Mouse (Mus musculus): ENCODE measurements around the gene Abca13. TPM values are rescaled to one million over a fixed set of nuclear protein-coding genes. Genes with fewer than 3 reads are reported as not detected.
A peak's percentile ranks its signal among the peaks of the same experiment; 100 is the strongest.

Abca13 gene
- polyA plus RNA-seq, 2 experiments, result 0.10 to 0.11 TPM

DNA sequence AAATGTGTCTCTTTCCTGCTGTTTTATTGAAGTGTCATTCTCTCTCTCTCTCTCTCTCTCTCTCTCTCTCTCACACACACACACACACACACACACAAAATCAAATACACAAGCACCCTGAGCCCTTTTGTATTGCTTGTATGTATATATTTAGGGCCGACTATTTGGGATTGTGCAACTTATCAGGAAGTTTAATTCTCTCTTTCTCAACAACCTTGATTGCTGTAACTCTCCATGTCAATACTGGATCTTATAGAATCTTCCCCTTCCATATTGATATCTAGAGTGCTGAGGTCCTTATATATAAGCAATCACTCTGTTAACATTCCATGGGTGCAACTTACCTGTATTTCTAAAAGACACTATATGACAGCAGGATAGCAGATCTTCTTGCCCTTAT, 433.0 kb downstream of the Abca13 start:
- ATAC-seq (ENCODE audit: insufficient read depth) (no peak), DNase-seq (ENCODE audit: low read depth in 3 of 3, low spot score in 3 of 3) (no peak)
- Histone ChIP-seq H3K9ac (replicated peaks) (no peak overlapping the region), H3K4me2 (ENCODE audit: low read depth) (no peak overlapping the region), H3K36me3 (replicated peaks; ENCODE audit: control insufficient read depth, insufficient read depth, low read depth) (no peaks in the 10 kb centered on the region), H3K4me1 (replicated peaks; ENCODE audit: control insufficient read depth in 2 of 2, insufficient read depth in 2 of 2, low read length in 1 of 2) (no peaks in the 10 kb centered on the region), H3K27me3 (ENCODE audit: control insufficient read depth, insufficient read depth, low read length) (no peaks in the 10 kb centered on the region), H3K9me3 (ENCODE audit: control insufficient read depth, low read length) (no peaks in the 10 kb centered on the region), H3K27ac (no peak overlapping the region), H3K4me3 (ENCODE audit: insufficient read depth in 1 of 2, low read depth in 2 of 2, low read length in 2 of 2) (no peak overlapping the region)
- TF ChIP-seq CTCF (IDR thresholded peaks at IDR 0.05; ENCODE audit: low read depth) (no peak), EP300 (IDR thresholded peaks at IDR 0.05; ENCODE audit: low read depth) (no peak)
- 41% methylated on average over 1 of the region's 1 CpGs for WGBS (ENCODE audit: insufficient replicate concordance)

DNA sequence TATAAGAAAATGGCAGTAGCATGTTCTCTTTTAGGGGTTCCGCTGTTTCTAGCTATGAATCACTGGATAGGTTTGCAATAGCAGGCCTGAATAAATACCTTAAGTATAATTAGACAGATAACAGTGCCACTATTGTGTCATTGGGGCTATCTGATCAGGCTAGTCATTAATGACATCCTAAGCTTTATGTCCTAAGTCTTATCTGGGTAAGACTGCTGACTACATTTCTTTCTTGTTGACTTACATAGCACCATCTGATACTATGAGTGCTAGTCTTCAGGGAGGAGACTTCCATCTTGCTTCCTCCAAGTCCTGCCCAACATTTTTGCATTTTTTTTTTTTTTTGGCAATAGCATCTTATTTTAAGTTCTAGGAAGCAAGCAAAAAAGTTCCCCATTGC, 434.1 kb downstream of the Abca13 start:
- Histone ChIP-seq H3K4me3 (ENCODE audit: insufficient read depth in 1 of 2, low read depth in 2 of 2, low read length in 2 of 2) (no peak overlapping the region), H3K9me3 (ENCODE audit: control insufficient read depth, low read length) (no peaks in the 10 kb centered on the region), H3K4me2 (ENCODE audit: low read depth) (no peak overlapping the region), H3K36me3 (replicated peaks; ENCODE audit: control insufficient read depth, insufficient read depth, low read depth) (no peaks in the 10 kb centered on the region), H3K27me3 (ENCODE audit: control insufficient read depth, insufficient read depth, low read length) (no peaks in the 10 kb centered on the region), H3K4me1 (replicated peaks; ENCODE audit: control insufficient read depth in 2 of 2, insufficient read depth in 2 of 2, low read length in 1 of 2) (no peaks in the 10 kb centered on the region), H3K9ac (replicated peaks) (no peak overlapping the region), H3K27ac (no peak overlapping the region)
- TF ChIP-seq CTCF (IDR thresholded peaks at IDR 0.05; ENCODE audit: low read depth), result no peak
- no peak for TF ChIP-seq EP300 (IDR thresholded peaks at IDR 0.05; ENCODE audit: low read depth)
- DNase-seq (ENCODE audit: low read depth in 3 of 3, low spot score in 3 of 3) (no peak), ATAC-seq (ENCODE audit: insufficient read depth) (no peak)
- WGBS (ENCODE audit: insufficient replicate concordance), result 58% methylated on average over 1 of the region's 1 CpGs

DNA sequence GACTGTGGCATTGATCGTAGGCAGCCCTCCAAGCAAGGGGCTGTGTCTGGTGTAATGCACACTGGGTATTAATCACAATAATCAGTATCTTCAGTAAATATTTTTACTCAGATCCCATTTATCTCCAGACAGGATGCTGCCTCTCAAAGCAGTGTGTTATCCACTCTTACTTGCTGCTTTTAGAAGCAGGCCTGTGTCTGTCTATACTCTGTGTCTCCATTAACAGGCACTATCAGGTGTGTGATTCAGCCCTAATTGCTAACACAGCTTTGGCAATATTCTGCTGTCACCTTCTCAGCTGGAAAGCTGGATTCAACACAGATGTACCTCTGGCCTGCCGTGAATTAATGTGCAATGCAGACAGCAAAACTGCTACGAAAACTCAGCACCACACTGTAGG, 455.5 kb downstream of the Abca13 start:
- no peak for DNase-seq (ENCODE audit: low read depth in 3 of 3, low spot score in 3 of 3)
- no peak for TF ChIP-seq EP300 (IDR thresholded peaks at IDR 0.05; ENCODE audit: low read depth)
- TF ChIP-seq CTCF (IDR thresholded peaks at IDR 0.05; ENCODE audit: low read depth), result no peak
- H3K9me3 ChIP-seq (ENCODE audit: control insufficient read depth, low read length), result no peaks in the 10 kb centered on the region
- ATAC-seq (ENCODE audit: insufficient read depth), result no peak
- no peaks in the 10 kb centered on the region for H3K4me1 ChIP-seq (replicated peaks; ENCODE audit: control insufficient read depth in 2 of 2, insufficient read depth in 2 of 2, low read length in 1 of 2)
- H3K9ac ChIP-seq (replicated peaks), result no peak overlapping the region
- H3K4me3 ChIP-seq (ENCODE audit: insufficient read depth in 1 of 2, low read depth in 2 of 2, low read length in 2 of 2), result no peak overlapping the region
- no peaks in the 10 kb centered on the region for H3K36me3 ChIP-seq (replicated peaks; ENCODE audit: control insufficient read depth, insufficient read depth, low read depth)
- 54% methylated on average over 3 of the region's 3 CpGs for WGBS (ENCODE audit: insufficient replicate concordance)
- H3K27me3 ChIP-seq (ENCODE audit: control insufficient read depth, insufficient read depth, low read length), result no peaks in the 10 kb centered on the region
- no peak overlapping the region for H3K27ac ChIP-seq
- H3K4me2 ChIP-seq (ENCODE audit: low read depth), result no peak overlapping the region

- H3K27me3 ChIP-seq (ENCODE audit: control insufficient read depth, insufficient read depth, low read length), result no peaks in the 10 kb centered on the region
Observed at GRCm38 (mm10) chr11:9647991-9648390, 456.2 kb downstream of the Abca13 start.

DNA sequence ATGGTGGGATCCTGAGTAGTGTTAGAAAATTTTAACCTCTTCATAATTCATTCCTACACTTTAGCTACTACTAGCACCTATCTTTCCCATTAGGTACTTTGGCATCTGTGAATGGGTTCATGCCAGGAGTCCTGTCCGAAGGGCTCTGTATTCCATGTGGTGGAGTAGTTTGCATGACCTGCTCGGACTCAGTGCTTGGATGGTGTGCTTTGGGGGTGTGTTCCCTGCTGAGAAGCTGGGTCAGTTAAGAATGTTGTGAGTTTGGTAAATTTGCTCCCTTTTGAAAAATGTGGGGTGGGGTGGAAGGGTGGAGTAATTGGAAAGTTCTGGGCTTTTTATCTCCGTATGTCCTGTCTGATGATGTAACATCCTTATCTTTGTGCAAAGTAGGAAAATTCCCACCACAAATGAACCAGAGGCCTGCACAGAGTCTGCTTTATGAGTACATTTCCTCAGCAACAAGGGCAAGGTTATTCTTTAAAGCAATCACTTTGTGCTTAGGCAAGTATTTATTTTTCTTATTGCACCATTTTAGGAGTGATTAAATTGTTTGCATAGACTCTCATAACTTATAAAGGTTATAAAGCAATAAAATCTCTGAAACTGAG, 475.0 kb downstream of the Abca13 start:
- no peak overlapping the region for H3K4me2 ChIP-seq (ENCODE audit: low read depth)
- H3K4me3 ChIP-seq (ENCODE audit: insufficient read depth in 1 of 2, low read depth in 2 of 2, low read length in 2 of 2), result no peak overlapping the region
- ATAC-seq (ENCODE audit: insufficient read depth) (no peak), DNase-seq (ENCODE audit: low read depth in 3 of 3, low spot score in 3 of 3) (no peak)
- no peaks in the 10 kb centered on the region for H3K36me3 ChIP-seq (replicated peaks; ENCODE audit: control insufficient read depth, insufficient read depth, low read depth)
- no peak overlapping the region for H3K9ac ChIP-seq (replicated peaks)
- WGBS (ENCODE audit: insufficient replicate concordance), result 43% methylated on average over 3 of the region's 3 CpGs
- no peak overlapping the region for H3K27ac ChIP-seq
- no peaks in the 10 kb centered on the region for H3K9me3 ChIP-seq (ENCODE audit: control insufficient read depth, low read length)
- no peaks in the 10 kb centered on the region for H3K27me3 ChIP-seq (ENCODE audit: control insufficient read depth, insufficient read depth, low read length)
- no peaks in the 10 kb centered on the region for H3K4me1 ChIP-seq (replicated peaks; ENCODE audit: control insufficient read depth in 2 of 2, insufficient read depth in 2 of 2, low read length in 1 of 2)
- no peak for TF ChIP-seq CTCF (IDR thresholded peaks at IDR 0.05; ENCODE audit: low read depth)
- TF ChIP-seq EP300 (IDR thresholded peaks at IDR 0.05; ENCODE audit: low read depth), result no peak

More at GRCm38 (mm10) chr11:9647991-9648390, 456.2 kb downstream of the Abca13 start:
- Histone ChIP-seq H3K27ac (no peak overlapping the region), H3K4me3 (ENCODE audit: insufficient read depth in 1 of 2, low read depth in 2 of 2, low read length in 2 of 2) (no peak overlapping the region), H3K4me2 (ENCODE audit: low read depth) (no peak overlapping the region), H3K4me1 (replicated peaks; ENCODE audit: control insufficient read depth in 2 of 2, insufficient read depth in 2 of 2, low read length in 1 of 2) (no peaks in the 10 kb centered on the region), H3K9me3 (ENCODE audit: control insufficient read depth, low read length) (no peaks in the 10 kb centered on the region), H3K9ac (replicated peaks) (no peak overlapping the region), H3K36me3 (replicated peaks; ENCODE audit: control insufficient read depth, insufficient read depth, low read depth) (no peaks in the 10 kb centered on the region)
- TF ChIP-seq CTCF (IDR thresholded peaks at IDR 0.05; ENCODE audit: low read depth) (peak; percentile 32; the same call in 1 of the 2 replicates), EP300 (IDR thresholded peaks at IDR 0.05; ENCODE audit: low read depth) (no peak)
- ATAC-seq (ENCODE audit: insufficient read depth), result no peak
- WGBS (ENCODE audit: insufficient replicate concordance), result 29% methylated on average over 3 of the region's 3 CpGs
- no peak for DNase-seq (ENCODE audit: low read depth in 3 of 3, low spot score in 3 of 3)

Data from liver, embryonic 14.5 days (tissue).